Mouse (Mus musculus) kidney, adult 11 months (tissue): ENCODE measurements at regions not wholly inside any gene's neighbourhood (a gene's known extent, or its start where the extent isn't known, plus 50 kb on each side); places are given as distances from the start of the nearest gene placed in this dataset.

Experiments
- DNase-seq: peaks from one replicate; pipeline ENCODE4 v3.0.0; 2022

- no peak for DNase-seq
Measured at GRCm38 (mm10) chr14:100792094-100792493, 408.0 kb downstream of the Prr30 start.

GRCm38 (mm10) chr14:100781882-100782281 lies 418.2 kb downstream of the Prr30 start:
- DNase-seq: no peak

DNA sequence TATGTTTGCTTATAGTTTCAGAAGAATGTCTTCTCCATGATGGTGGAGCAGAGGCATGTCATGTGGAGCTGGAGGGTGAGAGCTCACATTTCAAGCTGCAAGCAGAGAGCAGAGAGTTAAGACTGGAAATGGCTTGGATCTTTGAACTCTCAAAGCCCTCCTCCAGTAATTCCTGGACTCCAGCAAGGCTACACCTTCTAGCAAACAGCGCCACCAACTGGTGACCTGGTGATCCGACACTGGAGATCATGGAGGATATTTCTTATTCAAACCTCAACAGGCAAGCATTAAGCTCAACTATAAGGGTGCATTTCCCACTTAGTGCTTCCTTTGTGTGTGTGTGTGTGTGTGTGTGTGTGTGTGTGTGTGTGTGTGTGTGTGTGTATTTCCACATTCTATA lies 446.2 kb downstream of the Prr30 start:
- no peak for DNase-seq

- DNase-seq: no peak
Measured at GRCm38 (mm10) chr14:100752746-100753145, 447.4 kb downstream of the Prr30 start.

DNA sequence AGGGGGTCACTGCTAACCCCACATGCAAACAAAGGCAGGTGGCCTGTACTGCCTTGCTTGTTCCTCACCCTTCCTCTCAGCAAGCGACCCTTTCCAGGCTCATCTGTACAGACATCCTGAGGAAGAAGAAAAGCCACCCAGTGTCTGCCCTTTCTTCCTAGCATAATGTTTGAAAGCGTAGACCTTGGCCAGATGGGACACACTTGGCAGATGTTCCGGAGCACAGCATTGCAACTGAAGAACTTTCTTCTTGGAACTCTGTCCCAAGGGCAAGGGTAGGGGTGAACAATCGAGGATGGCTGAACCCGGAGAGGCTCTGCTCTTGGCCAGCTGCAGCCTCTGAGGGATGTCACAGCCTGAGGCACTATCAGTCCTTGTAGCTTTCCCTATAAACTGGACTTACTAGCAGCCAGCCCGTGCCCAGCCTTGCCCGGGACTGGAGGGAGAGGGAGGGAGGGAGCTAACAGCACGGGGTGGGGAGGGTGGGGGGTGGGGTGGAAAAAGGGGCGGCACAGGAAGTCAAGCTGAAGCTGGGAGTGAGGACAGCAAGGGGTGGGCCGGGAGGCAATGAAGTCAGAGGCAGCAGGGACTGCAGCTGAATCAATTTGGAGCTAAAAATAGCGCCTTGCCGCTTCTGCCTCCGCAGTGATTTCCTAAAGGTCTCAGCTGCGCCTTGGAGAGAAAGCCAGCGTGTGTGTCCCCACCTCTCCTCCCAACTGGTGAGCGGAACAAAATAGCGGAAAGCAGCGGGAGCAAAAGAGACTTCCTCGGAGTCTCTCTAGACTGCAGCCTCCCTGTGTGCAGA lies 450.2 kb downstream of the Prr30 start:
- DNase-seq: peak; percentile 30

GRCm38 (mm10) chr14:100735276-100735675 lies 450.8 kb upstream of the Klf12 start:
- DNase-seq: no peak

- no peak for DNase-seq
Measured at GRCm38 (mm10) chr14:100728433-100728832, 444.0 kb upstream of the Klf12 start.

- DNase-seq: no peak
Measured at GRCm38 (mm10) chr14:100727701-100728100, 443.2 kb upstream of the Klf12 start.

DNA sequence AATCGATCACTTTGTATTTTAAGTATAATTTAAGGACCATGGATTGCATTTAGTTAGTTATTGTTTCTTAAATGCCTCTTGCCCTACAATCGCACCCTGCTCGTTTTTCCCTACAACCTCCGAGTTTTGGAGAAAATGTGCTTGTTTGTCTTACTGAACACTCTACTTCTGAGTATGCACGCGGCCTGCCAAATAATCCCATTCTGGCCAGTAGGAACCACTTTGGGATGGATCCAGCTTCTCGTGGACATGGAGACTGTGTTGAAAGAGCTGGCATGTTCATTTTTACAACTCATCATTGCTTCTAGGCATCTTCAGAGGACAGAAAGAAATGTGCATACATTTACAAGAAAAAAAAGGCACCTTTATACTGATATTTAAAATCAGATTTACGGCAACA lies 440.5 kb upstream of the Klf12 start:
- DNase-seq: no peak

DNA sequence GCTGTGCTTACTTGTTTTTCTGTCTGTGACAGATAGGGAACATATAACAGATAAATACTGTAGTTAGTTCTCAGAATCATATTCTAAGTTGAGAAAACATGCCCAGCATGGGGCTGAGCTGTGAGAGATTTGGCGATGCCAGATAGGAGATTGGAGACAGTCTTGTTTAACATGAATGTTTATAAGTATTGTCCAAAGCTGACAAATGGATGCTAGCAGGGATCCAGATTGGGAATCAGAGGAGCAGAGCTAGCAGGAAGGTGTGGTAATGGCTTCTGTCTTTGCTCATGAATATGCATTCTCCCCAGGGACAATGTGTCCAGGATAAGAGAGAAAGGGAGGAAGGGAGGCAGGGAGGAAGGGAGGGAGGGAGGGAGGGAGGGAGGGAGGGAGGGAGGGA lies 436.2 kb upstream of the Klf12 start:
- no peak for DNase-seq

GRCm38 (mm10) chr14:100714952-100715351 lies 430.5 kb upstream of the Klf12 start:
- no peak for DNase-seq

DNA sequence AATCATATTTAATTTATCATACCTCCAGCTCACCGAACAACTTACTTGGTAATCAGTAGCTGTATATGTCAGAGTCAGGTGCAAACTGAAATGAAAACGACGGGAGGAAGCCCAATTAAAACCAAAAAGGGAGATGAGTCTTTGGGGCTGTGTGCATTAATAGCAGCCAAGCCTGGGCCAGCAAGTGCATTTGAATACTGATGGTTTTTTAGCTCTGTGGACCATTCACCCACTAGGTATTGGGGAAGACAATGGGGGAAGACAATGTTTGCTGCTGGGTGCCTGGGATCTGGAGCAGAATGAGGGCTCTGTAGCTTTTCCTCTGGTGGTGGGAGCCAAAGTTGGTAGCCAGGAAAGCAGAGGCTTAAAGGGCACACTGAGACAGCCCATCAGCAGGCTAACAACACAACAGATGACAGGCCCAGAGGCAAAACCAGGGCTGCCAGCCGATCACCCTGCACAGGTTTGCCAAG lies 429.6 kb upstream of the Klf12 start:
- DNase-seq: no peak

DNA sequence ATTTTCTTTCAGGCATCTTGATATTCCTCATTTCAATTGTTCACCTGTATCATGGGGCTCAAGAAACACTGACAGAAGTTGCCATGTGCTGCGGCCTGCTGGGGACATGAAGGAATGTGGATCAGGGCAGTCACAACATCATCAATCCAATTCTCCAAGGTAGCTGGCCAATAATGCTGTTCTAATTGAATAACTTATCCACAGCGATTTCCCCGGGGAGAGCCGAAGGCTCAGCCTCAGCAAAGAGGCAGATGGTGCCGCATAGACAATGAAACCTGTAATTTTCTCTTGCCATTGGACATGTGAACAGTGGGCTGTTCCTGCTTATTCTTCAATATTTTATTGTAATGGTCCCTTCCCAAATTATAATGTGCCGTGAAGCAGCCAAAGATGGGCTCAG lies 429.1 kb upstream of the Klf12 start:
- DNase-seq: no peak

DNA sequence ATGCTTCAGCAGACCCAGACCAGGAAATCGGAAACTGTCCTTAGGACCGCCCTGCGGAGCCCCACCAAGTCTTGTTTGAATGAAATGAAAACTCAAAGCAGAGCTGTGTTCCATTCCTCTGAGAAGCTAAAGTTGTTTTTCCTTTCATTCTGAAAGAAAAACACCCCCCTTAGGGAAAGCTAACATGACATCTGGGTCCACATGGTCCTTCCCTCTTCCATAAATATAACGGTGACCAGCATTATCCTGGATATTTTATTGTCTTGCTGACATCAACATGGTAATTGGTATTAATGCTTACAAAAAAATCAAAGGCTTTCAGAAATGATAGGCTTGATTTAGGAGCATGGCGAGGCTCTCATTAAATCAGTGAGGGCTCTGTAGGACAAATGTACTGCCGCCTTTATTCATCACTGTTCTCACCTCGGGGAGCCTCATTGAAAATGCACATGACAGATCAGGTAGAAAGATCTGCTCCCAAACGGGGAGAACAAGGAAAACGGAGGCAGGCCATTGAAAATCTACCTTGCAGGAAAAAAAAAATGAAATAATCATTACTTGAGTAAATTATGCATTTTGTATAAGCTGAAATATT lies 381.0 kb upstream of the Klf12 start:
- DNase-seq: no peak

GRCm38 (mm10) chr14:100664180-100664579 lies 379.7 kb upstream of the Klf12 start:
- DNase-seq: no peak

- DNase-seq: no peak
Measured at GRCm38 (mm10) chr14:100642076-100642475, 357.6 kb upstream of the Klf12 start.

GRCm38 (mm10) chr14:100634521-100634920 lies 350.0 kb upstream of the Klf12 start:
- no peak for DNase-seq

- no peak for DNase-seq
Measured at GRCm38 (mm10) chr14:100631676-100632075, 347.2 kb upstream of the Klf12 start.

DNA sequence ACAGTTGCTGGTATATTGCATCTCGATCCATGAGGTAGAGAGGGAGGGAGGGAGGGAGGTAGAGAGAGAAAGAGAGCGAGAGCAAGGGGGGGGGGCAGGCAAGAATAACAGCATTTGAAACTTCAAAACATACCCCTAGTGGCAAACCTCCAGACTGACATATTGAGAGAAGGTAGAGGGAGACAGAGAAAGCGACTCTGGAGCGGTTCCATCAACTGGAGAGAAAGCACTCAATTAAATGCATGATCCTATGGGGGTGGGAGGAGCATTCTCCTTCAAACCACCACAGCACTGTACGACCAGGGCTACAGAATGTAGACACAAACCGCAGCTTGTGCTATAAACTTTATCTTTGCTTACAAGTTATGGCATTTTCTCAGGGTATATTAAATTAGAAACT lies 345.7 kb upstream of the Klf12 start:
- no peak for DNase-seq

- DNase-seq: no peak
Measured at GRCm38 (mm10) chr14:100627523-100627922, 343.0 kb upstream of the Klf12 start.

DNA sequence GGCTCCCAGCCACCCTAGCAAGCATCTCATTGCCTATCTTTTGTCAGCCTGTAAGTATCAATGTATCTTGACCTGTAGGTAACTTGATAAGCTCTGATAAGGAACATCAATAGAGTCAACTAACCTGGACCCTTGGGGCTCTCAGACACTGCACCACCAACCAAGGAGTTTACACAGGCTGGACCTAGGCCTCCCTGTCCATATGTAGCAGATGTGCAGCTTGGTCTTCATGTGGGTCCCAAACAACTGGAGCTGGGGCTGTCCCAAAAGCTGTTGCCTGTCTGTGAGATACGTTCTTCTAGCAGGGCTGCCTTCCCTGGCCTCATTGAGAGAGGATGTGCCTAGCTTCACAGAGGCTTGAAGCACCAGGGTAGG lies 335.2 kb upstream of the Klf12 start:
- DNase-seq: no peak

DNA sequence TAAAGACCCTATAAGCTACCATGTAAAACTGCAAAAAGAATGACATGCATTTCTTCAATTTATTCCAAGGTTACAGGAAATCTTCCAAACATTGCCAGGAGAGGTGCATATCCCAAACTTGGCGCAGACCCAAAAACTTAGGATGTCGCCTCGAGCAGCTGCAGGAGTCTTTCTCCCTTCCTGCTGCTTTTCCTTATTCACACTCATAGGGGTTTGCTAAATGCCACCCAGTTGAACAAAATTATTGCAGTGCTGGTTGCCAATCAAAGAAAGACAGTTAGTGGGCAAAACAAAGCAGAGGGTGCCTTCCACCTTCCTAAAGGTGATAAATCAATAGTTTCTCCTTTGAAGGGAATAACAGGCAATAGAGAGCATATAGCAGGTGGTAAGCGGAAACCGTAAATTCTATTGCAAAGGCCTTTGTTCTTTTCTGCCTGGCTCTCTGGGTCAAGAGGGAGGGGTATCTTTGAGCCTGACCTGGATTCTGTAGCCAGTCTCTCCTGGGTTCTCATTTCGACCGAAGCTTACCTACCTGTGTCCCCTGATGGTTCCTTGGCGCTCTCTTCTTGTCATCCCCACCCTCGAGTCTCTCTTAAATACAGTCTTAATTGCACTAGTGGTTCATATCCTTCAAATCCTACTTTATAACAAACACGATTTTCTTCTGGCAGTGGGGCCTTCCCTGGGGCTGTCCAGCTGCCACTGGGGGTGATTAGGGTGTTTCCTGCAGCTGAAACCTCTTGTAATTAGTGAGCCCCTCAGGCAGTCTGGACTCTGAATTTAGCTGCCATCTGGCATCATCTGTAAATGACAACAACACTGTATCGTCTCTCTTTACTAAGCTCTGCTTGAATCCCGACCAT lies 334.5 kb upstream of the Klf12 start:
- DNase-seq: no peak

DNA sequence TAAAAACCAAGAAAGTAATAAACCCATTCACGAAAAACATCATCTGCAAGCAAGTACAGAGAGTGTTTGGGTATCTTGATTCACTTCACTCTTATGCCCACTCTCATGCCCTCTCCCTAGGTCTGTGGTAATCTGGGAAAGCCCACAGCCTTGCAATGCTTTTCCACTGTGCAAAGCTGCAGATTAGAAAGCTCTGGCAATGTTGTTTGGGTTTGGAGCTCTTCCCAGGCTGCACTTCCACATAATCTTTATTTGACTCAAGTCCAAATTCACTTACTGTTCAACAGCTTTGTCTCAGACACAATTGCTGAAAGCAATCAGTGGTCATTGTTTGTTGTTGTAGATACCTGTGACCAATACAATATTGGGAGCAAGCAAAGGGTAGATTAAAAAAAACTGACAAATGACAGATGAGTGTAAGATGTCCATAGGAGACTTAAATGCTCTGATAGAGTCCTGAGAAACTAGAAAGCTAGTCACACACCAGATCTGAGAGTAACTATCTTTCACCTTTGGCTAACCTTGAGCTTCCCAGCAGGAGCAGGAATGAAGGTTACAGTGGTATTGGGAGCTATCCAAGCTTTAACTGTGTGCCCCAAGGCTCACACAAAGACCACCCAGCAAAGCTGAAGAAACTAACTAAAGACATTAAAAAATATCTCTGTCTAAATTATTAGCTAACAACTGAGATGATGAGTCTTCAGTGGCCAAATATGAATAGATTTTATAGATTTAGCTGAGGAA lies 325.7 kb upstream of the Klf12 start:
- DNase-seq: no peak
